Mouse (Mus musculus) hindbrain, embryonic 10.5 days (tissue): ENCODE data around the gene Olfr31. TPM values are rescaled to one million over a fixed set of nuclear protein-coding genes. Genes with fewer than 3 reads are reported as not detected.

Source experiments
- DNase-seq: peaks from one replicate; pipeline ENCODE4 v3.0.0-alpha.2; 2017; ENCODE audit warnings: low spot score
- H3K27ac ChIP-seq: fragments of 300-500 bp; sonication (generic); 2 replicates; pipeline ENCODE4 v1.5.1; 2016; ENCODE audit warnings: mild to moderate bottlenecking, moderate library complexity
- H3K27me3 ChIP-seq: fragments of 300-500 bp; sonication (generic); 2 replicates; pipeline ENCODE4 v1.6.1; 2016; ENCODE audit warnings: mild to moderate bottlenecking; ENCODE audit not compliant: poor library complexity, insufficient read depth, severe bottlenecking
- H3K36me3 ChIP-seq: fragments of 300-500 bp; sonication (generic); 2 replicates; pipeline ENCODE4 v1.6.1; 2016; ENCODE audit warnings: mild to moderate bottlenecking, moderate library complexity
- H3K4me1 ChIP-seq: fragments of 300-500 bp; sonication (generic); replicated peaks from 2 replicates; pipeline ENCODE4 v1.6.1; 2016; ENCODE audit warnings: mild to moderate bottlenecking
- H3K4me3 ChIP-seq: fragments of 300-500 bp; sonication (generic); 2 replicates; pipeline ENCODE4 v1.5.1; 2016; ENCODE audit warnings: mild to moderate bottlenecking, moderate library complexity
- H3K9me3 ChIP-seq: fragments of 300-500 bp; sonication (generic); 2 replicates; pipeline ENCODE4 v1.6.1; 2016; ENCODE audit warnings: mild to moderate bottlenecking, moderate library complexity
- WGBS: fragments of 180-500 bp; shearing (Covaris S2); methylation state at CpG from one replicate; pipeline ENCODE4 v1.1.7; 2016; 5-methylcytosine and 5-hydroxymethylcytosine counted together
- polyA plus RNA-seq: library from polyadenylated mRNA; unstranded; fragments of >200 nt; fragmentation: Nextera tagmentation; extraction: Ambion mirVana; gene quantifications from 2 replicates; pipeline ENCODE4 v1.2.1, GENCODE M21; 2016

Gene Olfr31
- polyA plus RNA-seq, 1 experiment from 2014 or later, result not detected

GRCm38 (mm10) chr14:14350263-14351147, 27.9 kb downstream of the Olfr31 start:
- 95% methylated on average over 29 of the region's 29 CpGs for WGBS
- H3K4me1 ChIP-seq, result peaks cover 12% of the 10 kb centered on the region; the same call in 1 of the 2 replicates
- peaks cover 77% of the 10 kb centered on the region for H3K9me3 ChIP-seq
- H3K4me3 ChIP-seq, result no peak overlapping the region
- no peaks in the 10 kb centered on the region for H3K27me3 ChIP-seq
- H3K27ac ChIP-seq, result no peak overlapping the region
- peaks cover 39% of the 10 kb centered on the region for H3K36me3 ChIP-seq
- DNase-seq, result no peak

- 96% methylated on average over 7 of the region's 7 CpGs for WGBS
- no peak for DNase-seq
- Histone ChIP-seq H3K27ac (no peak overlapping the region), H3K27me3 (no peaks in the 10 kb centered on the region), H3K4me3 (no peak overlapping the region), H3K4me1 (peaks cover 7% of the 10 kb centered on the region; the same call in 1 of the 2 replicates), H3K36me3 (peaks cover 39% of the 10 kb centered on the region), H3K9me3 (peaks cover 81% of the 10 kb centered on the region)
Observed at GRCm38 (mm10) chr14:14351148-14351455, 28.5 kb downstream of the Olfr31 start.

- peaks cover 77% of the 10 kb centered on the region for H3K9me3 ChIP-seq
- peaks cover 39% of the 10 kb centered on the region for H3K36me3 ChIP-seq
- WGBS, result 92% methylated on average over 9 of the region's 9 CpGs
- no peak for DNase-seq
- no peaks in the 10 kb centered on the region for H3K27me3 ChIP-seq
- no peak overlapping the region for H3K4me3 ChIP-seq
- H3K27ac ChIP-seq, result no peak overlapping the region
- peaks cover under 1% of the 10 kb centered on the region; the same call in 1 of the 2 replicates for H3K4me1 ChIP-seq
Observed at GRCm38 (mm10) chr14:14351721-14352590, 29.3 kb downstream of the Olfr31 start.

DNA sequence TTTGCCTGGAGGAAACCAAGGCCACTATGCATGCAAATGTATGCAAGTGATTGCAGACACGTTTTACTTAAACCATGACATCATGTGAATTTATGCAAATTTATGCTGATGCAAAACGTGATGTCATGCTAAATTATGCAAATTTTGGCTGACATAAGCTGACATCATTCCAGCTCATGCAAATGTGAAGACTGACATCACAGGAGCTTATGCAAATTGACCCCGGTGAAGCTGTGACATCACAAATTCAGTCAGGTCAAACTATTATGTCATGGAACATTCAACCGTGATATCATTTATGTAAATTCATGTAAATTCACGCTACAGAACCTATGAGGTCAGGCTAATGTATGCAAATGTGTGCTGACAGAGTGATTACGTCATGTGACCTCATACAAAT, 30.0 kb downstream of the Olfr31 start:
- no peaks in the 10 kb centered on the region for H3K4me1 ChIP-seq
- no peak overlapping the region for H3K27ac ChIP-seq
- no peaks in the 10 kb centered on the region for H3K27me3 ChIP-seq
- no peak for DNase-seq
- no peak overlapping the region for H3K4me3 ChIP-seq
- peaks cover 37% of the 10 kb centered on the region for H3K36me3 ChIP-seq
- H3K9me3 ChIP-seq, result peaks cover 70% of the 10 kb centered on the region
- 81% methylated on average over 6 of the region's 6 CpGs for WGBS

DNA sequence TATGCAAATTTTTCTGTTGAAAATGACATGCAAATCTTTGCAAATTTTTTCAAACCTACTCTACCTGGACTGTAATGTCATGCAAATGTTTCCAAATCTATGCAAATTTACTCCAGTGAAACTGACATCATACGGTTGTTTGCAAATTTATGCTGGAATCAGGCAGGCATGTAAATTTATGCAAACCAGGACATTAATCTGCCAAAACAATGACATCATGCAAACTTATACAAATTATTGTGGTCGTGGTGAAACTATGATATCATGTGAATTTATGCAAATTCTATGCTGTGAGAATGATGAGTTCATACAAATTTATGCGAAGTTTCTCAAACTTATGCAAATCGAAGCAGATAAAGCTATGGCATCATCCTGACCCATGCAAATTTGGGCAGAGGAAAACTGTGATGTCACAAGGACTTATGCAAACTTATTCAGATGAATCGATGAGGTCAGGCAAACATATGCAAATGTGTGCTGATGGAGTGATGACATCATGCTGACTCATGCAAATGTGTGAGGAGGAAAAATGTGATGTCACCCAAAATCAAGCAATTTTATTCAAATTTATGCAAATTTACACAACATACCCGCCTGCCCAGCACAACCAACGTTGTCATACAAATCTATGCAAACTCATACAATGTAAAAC, 30.6 kb downstream of the Olfr31 start:
- no peak overlapping the region for H3K4me3 ChIP-seq
- peaks cover 31% of the 10 kb centered on the region for H3K36me3 ChIP-seq
- peak; percentile 24 for DNase-seq
- no peaks in the 10 kb centered on the region for H3K4me1 ChIP-seq
- H3K9me3 ChIP-seq, result peaks cover 64% of the 10 kb centered on the region
- H3K27ac ChIP-seq, result no peak overlapping the region
- 93% methylated on average over 7 of the region's 7 CpGs for WGBS
- H3K27me3 ChIP-seq, result no peaks in the 10 kb centered on the region

GRCm38 (mm10) chr14:14353740-14354510, 31.3 kb downstream of the Olfr31 start:
- Histone ChIP-seq H3K4me1 (no peaks in the 10 kb centered on the region), H3K9me3 (peaks cover 57% of the 10 kb centered on the region), H3K27ac (no peak overlapping the region), H3K4me3 (no peak overlapping the region), H3K36me3 (peaks cover 27% of the 10 kb centered on the region), H3K27me3 (no peaks in the 10 kb centered on the region)
- peak; percentile 23 for DNase-seq
- WGBS, result 90% methylated on average over 8 of the region's 8 CpGs

GRCm38 (mm10) chr14:14354511-14355359, 32.1 kb downstream of the Olfr31 start:
- Histone ChIP-seq H3K36me3 (peaks cover 19% of the 10 kb centered on the region), H3K27me3 (no peaks in the 10 kb centered on the region), H3K27ac (no peak overlapping the region), H3K9me3 (peaks cover 49% of the 10 kb centered on the region), H3K4me1 (no peaks in the 10 kb centered on the region), H3K4me3 (no peak overlapping the region)
- no peak for DNase-seq
- WGBS, result 94% methylated on average over 13 of the region's 13 CpGs

DNA sequence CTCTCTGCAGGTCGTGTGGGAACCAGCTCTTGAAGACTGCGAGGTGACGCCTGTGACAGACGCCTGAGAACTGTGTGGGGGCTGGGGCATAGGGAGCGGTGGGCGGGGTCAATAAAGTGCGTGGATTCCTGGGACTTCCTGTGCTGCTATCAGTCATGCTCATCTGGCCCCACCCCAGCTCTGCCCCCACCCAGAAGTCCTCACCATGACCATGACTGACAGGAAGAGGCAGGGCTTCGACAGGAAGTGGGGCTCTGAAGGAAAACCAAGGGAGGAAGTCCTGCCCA, 32.7 kb downstream of the Olfr31 start:
- DNase-seq, result no peak
- 94% methylated on average over 8 of the region's 8 CpGs for WGBS
- Histone ChIP-seq H3K36me3 (peaks cover 13% of the 10 kb centered on the region), H3K4me3 (no peak overlapping the region), H3K27ac (no peak overlapping the region), H3K27me3 (no peaks in the 10 kb centered on the region), H3K9me3 (peaks cover 43% of the 10 kb centered on the region), H3K4me1 (no peaks in the 10 kb centered on the region)

Other genes with a start within 250 kb of the Olfr31 start
- 285 and 294 TPM in 2 replicates for gene Psmd6, start 201.8 kb upstream of the Olfr31 start, polyA plus RNA-seq
- gene Olfr720, start 136.0 kb upstream of the Olfr31 start, polyA plus RNA-seq, result not detected in 2 replicates
- 2.1 and 5.2 TPM in 2 replicates for gene Il3ra, start 23.4 kb downstream of the Olfr31 start, polyA plus RNA-seq
- not detected in 2 replicates for gene Olfr721-ps1, start 78.5 kb downstream of the Olfr31 start, polyA plus RNA-seq